Comparison of ENCODE assay signal across 9 mouse cellular contexts in genomic region chr6:18513611-18514473, GRCm38 (mm10). TPM values are rescaled to one million over a fixed set of nuclear protein-coding genes. Genes with fewer than 3 reads are reported as not detected.
A peak's percentile ranks its signal among the peaks of the same experiment; 100 is the strongest.
DNase-seq lines count a peak whose midpoint lies in the region; ATAC-seq and TF ChIP-seq lines count a peak whose summit lies in the region.
"Had no signal": no experiment of that assay in that cellular context is flagged by ENCODE, and none has a peak within 500 bp of the region (broad histone marks: within the 10 kb centered on the region; RNA-seq: fewer than 3 reads in every experiment).

No protein-coding gene starts in this region.

- peak; percentile 14 for DNase-seq in gastrocnemius, postnatal 14 days
- no peak for DNase-seq in gastrocnemius, postnatal 25 days
- DNase-seq in R1 (ENCODE audit: low read depth, low spot score): peak; percentile 24
- DNase-seq in heart, postnatal 0 days (ENCODE audit: low spot score): no peak
- peak; percentile 36 to 37 for DNase-seq in left cerebral cortex, adult 2 months (ENCODE audit: extremely low spot score in 1 of 2, low spot score in 2 of 2)
- DNase-seq in midbrain, embryonic 14.5 days: peak; percentile 61
- DNase-seq in urinary bladder, postnatal 25 days (ENCODE audit: low spot score): peak; percentile 3

- H3K36me3 ChIP-seq in embryonic facial prominence, embryonic 12.5 days: no peaks in the 10 kb centered on the region
- H3K36me3 ChIP-seq in heart, postnatal 0 days (replicated peaks; ENCODE audit: control insufficient read depth, insufficient read depth, low read length): no peaks in the 10 kb centered on the region
- no peaks in the 10 kb centered on the region for H3K36me3 ChIP-seq in midbrain, embryonic 14.5 days (ENCODE audit: control insufficient read depth, insufficient read depth, low read length)

- H3K27me3 ChIP-seq in embryonic facial prominence, embryonic 12.5 days: peaks cover 3% of the 10 kb centered on the region; the same call in 1 of the 2 replicates
- H3K27me3 ChIP-seq in heart, postnatal 0 days (ENCODE audit: control insufficient read depth, insufficient read depth, low read length): no peaks in the 10 kb centered on the region
- H3K27me3 ChIP-seq in midbrain, embryonic 14.5 days (ENCODE audit: control insufficient read depth, insufficient read depth, low read length): no peaks in the 10 kb centered on the region

- no peaks in the 10 kb centered on the region for H3K9me3 ChIP-seq in embryonic facial prominence, embryonic 12.5 days
- H3K9me3 ChIP-seq in heart, postnatal 0 days (replicated peaks; ENCODE audit: control insufficient read depth, low read length): no peaks in the 10 kb centered on the region
- H3K9me3 ChIP-seq in midbrain, embryonic 14.5 days (ENCODE audit: control insufficient read depth, low read length): no peaks in the 10 kb centered on the region

- ATAC-seq in embryonic facial prominence, embryonic 12.5 days (ENCODE audit: insufficient number of reproducible peaks, insufficient read depth, low FRiP score, low TSS enrichment): peak; percentile 75
- ATAC-seq in heart, postnatal 0 days (ENCODE audit: insufficient read depth, low read depth): peak; percentile 67
- ATAC-seq in midbrain, embryonic 14.5 days (ENCODE audit: low FRiP score, low TSS enrichment): peak; percentile 58

- H3K4me1 ChIP-seq in embryonic facial prominence, embryonic 12.5 days: 0 out of 2 replicates have a peak, but pooled peaks cover 3% of the 10 kb centered on the region
- no peaks in the 10 kb centered on the region for H3K4me1 ChIP-seq in heart, postnatal 0 days (ENCODE audit: control insufficient read depth, insufficient read depth)
- peaks cover 3% of the 10 kb centered on the region for H3K4me1 ChIP-seq in midbrain, embryonic 14.5 days (ENCODE audit: control insufficient read depth, insufficient read depth, low read length)

- under 1% methylated on average over 28 of the region's 28 CpGs for WGBS in embryonic facial prominence, embryonic 12.5 days
- 2% methylated on average over 28 of the region's 28 CpGs for WGBS in heart, postnatal 0 days
- WGBS in midbrain, embryonic 14.5 days: under 1% methylated on average over 28 of the region's 28 CpGs

- TF ChIP-seq EP300 in heart, postnatal 0 days (IDR thresholded peaks at IDR 0.05; ENCODE audit: low read depth): no peak

- H3K4me3 ChIP-seq in embryonic facial prominence, embryonic 12.5 days: peak overlapping the region; percentile 75
- peak overlapping the region; percentile 75 for H3K4me3 ChIP-seq in heart, postnatal 0 days (ENCODE audit: low read depth, low read length)
- peak overlapping the region; percentile 99 for H3K4me3 ChIP-seq in left cerebral cortex, adult 2 months
- peak overlapping the region; percentile 64 for H3K4me3 ChIP-seq in midbrain, embryonic 14.5 days (replicated peaks; ENCODE audit: low read depth, low read length)
- H3K4me3 ChIP-seq: myocyte had no signal

- intact Hi-C loops in gastrocnemius, postnatal 14 days (cut with DNase I; ENCODE audit: low total_unique reads): no loop called here
- intact Hi-C loops in left cerebral cortex, adult 2 months (cut with DNase I): loop anchor here (2.0 to 5.0 kb wide), 4 partner anchors 67 to 118 kb away; no protein-coding TSS in a partner anchor

- H3K27ac ChIP-seq in embryonic facial prominence, embryonic 12.5 days: 0 out of 2 replicates have a peak overlapping the region, but pooled peaks have one; percentile 60
- no peak overlapping the region for H3K27ac ChIP-seq in heart, postnatal 0 days (ENCODE audit: low read depth)
- peak overlapping the region; percentile 98 for H3K27ac ChIP-seq in left cerebral cortex, adult 2 months
- H3K27ac ChIP-seq in midbrain, embryonic 14.5 days (replicated peaks; ENCODE audit: low read depth, low read length): peak overlapping the region; percentile 88

- TF ChIP-seq CTCF in heart, postnatal 0 days (IDR thresholded peaks at IDR 0.05; ENCODE audit: low read depth): no peak
- no peak for TF ChIP-seq CTCF in left cerebral cortex, adult 2 months (IDR thresholded peaks at IDR 0.05)

- peak overlapping the region; percentile 88 for H3K4me2 ChIP-seq in embryonic facial prominence, embryonic 12.5 days (replicated peaks)
- peak overlapping the region; percentile 87 for H3K4me2 ChIP-seq in heart, postnatal 0 days (ENCODE audit: low read depth, low read length)
- peak overlapping the region; percentile 70 for H3K4me2 ChIP-seq in midbrain, embryonic 14.5 days (ENCODE audit: low read length)

- peak overlapping the region; percentile 75 for H3K9ac ChIP-seq in embryonic facial prominence, embryonic 12.5 days
- H3K9ac ChIP-seq in heart, postnatal 0 days (replicated peaks; ENCODE audit: low read depth, low read length): peak overlapping the region; percentile 57
- H3K9ac ChIP-seq in midbrain, embryonic 14.5 days (replicated peaks; ENCODE audit: low read length): peak overlapping the region; percentile 76

RNA-seq across cellular contexts. Expression of gene Cttnbp2, which starts 0.8 kb away (rescaled TPM):
- 1 to 10 TPM; 2.1 to 2.7 TPM for total RNA-seq in gastrocnemius, postnatal 14 days (2021)
- total RNA-seq in gastrocnemius, postnatal 25 days (2021): 1 to 10 TPM; 1.0 to 1.2 TPM
- 19.1 and 20.7 TPM in 2 replicates for polyA plus RNA-seq in embryonic facial prominence, embryonic 12.5 days (2016; fragmentation: Nextera tagmentation; extraction: Ambion mirVana)
- total RNA-seq in heart, postnatal 0 days (2014; rRNA removed; ENCODE audit: low replicate concordance): 0.69 and 23.4 TPM in 2 replicates
- 2.3 and 2.8 TPM in 2 replicates for polyA plus RNA-seq in heart, postnatal 0 days (2015; fragmentation: Nextera tagmentation; extraction: Ambion mirVana)
- 100 to 1,000 TPM; 164 to 179 TPM for total RNA-seq in left cerebral cortex, adult 2 months (2021)
- 37.9 and 51.8 TPM in 2 replicates for polyA plus RNA-seq in midbrain, embryonic 14.5 days (2014; fragmentation: Nextera tagmentation; extraction: Ambion mirVana)
- polyA plus RNA-seq: myocyte had no signal

Comparison
In these comparisons a context has a peak if more than half of its experiments do, and no peak if none do; other contexts are left out.
1. DNase-seq: peak in gastrocnemius, postnatal 14 days (single experiment), R1 (single experiment), left cerebral cortex, adult 2 months (2 of 2), midbrain, embryonic 14.5 days (single experiment) and urinary bladder, postnatal 25 days (single experiment); none in gastrocnemius, postnatal 25 days (single experiment) and heart, postnatal 0 days (single experiment).
2. Peak in every context shown above with its lines, with median percentiles within 50 percentile points of each other: ATAC-seq, H3K4me2 ChIP-seq, H3K4me3 ChIP-seq and H3K9ac ChIP-seq.